Mouse (Mus musculus) right cerebral cortex, postnatal 4 days (tissue): ENCODE results near the gene Iqub.

Experiments used
- DNase-seq: peaks from one replicate; pipeline ENCODE4 v3.0.0-alpha.2; 2022

Iqub gene

DNA sequence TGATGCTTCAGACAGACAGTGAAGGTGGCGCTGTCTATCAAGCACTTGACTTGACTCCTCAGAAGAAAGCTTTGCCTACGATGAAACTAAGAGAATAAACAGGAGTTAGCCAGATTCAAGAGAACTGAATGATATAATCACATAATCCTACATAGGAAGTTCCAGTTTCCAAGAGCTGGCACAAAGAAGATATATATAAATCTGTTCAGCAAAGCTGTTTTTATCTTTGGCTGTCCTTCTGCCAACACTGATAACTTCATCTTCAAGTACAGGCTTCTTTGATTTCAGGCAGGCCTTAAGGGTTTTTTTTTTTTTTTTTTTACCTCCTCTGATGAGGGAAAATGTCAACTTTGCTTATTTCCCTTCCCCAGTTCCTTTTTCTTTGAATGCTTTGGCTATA is 44.7 kb downstream of the Iqub start:
- no peak for DNase-seq

DNA sequence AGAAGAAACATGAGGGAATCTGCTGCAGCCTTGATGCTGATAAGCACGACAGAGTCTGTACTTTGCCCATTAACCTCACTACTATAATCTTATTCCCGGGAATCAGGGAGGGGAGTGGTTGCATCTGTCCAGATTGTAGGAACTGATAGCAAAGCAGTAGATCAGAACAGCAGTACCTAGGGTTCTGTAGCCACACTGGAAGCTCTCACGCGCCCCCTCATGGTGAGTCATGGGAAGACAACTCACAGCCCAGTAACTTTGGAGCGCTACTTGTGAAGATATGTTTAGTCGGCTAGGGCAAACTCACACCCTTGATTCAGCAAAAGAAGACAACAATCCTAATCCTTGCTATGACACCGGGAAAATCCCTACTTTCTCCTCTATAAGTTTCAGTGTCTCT is 58.8 kb downstream of the Iqub start:
- peak; percentile 66 for DNase-seq

DNA sequence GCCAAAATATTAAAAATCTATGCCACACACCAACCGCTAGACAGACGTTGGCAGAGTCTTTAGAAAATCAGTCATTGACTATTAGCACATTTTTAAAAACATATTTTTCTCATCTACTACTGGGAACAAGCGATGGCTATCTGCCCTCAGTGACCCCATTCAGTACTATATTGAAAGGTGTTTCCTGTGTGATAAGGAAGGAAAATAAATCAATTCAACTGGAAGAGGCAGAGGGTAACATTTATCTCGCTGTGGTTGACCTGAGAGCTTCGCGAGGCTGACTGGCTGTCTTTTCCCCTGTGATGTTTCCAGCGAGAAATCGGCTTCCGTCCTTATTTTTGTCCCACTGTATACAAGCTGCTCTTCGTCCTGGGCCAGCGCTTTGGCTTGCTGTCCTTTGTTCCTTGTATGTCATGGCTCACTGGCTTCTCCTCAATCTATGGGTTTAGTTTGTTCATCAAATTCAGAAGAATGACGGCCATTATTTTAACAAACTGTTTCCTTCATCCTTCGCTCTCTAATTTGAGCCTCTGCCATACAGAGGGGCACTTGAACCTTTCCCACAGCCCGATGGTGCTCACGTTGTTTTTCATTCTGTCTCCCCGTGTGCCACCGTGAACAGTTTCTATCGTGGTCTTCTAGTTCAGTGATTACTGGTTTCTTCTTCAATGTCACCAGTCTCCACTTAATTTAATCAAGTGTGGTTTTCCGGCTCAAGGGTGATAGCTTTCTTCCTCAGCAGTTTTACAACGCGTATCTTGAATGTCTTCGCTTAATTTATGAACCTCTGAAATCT is 63.6 kb downstream of the Iqub start:
- DNase-seq: no peak

GRCm38 (mm10) chr6:24450241-24450640 is 64.6 kb downstream of the Iqub start:
- no peak for DNase-seq

GRCm38 (mm10) chr6:24416056-24416455 is 98.8 kb downstream of the Iqub start:
- no peak for DNase-seq

DNA sequence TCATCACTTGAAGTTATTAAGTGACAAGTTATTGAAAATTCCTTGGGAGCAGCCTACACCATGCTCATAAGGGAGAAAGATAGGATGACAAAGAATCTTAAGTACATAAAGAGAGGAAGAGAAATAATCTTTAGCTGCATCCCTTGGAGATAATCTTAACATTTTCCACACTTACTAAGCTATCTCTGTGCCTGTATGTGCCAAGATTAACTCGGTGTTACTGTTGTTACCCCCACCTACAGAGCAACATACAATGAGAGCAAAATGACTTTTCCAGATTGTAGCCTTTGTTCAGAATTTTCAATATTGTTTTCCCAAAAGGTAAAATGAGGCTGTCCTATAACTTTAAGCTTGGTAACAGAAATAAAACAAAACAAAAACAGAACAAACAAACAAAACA is 99.4 kb downstream of the Iqub start:
- DNase-seq: no peak

DNA sequence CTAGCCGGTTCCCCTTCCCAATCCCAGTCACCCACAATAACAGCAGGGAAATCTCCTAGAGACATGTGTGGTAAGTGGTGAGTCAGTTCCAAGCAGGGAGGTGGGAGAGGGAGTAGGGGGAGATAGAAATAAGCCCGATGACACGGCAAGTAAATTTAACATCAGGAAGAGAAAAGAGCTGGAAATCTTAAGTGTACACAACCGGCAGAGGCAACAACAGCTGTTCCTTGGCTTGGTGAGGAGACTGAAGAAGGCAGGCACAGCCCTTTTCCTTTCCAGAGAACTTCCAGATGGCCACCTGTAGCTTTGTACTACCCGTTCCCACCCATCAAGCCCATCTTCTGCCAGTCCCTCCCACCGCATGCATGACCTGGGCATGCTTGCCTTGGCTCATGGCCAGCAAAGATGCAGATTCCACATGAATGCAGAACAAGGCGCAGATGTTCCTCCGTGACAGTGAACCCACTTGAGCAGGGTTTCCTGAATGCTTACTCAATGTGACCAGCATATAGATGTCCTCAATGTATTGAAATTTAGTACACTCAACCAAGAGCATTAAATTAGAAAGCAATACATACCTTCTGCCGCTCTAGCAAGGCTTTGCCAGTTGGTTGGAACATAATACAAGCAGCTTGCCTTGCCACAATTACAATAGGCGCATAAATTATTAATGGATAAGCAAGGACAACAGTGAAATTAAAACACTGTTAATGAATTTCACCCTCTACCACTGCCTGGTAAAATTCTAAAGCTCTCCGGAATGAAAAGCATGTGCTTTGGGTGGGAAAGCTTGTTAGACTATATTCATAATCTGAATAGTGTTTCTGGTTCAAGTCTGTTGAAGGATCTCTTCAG is 106.1 kb downstream of the Iqub start:
- DNase-seq: peak; percentile 12

DNA sequence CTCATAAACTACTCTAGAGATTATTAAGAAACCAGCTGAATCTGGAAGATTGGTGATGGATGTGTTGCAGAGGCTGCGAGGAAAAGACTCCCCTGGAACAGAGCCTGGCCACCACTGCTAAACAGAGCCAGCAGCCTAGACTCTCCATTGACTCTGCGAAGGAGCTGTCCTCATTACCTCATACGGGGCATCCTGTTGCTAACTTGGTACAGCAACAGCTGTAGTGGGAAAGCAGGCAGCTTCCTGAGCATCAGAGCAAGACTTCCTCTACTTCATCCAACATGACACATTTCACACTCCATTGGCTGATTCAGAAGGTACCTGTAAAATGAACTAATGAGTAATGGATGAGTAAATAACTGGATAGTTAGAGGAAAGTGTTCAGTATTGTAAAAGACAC is 107.1 kb downstream of the Iqub start:
- DNase-seq: no peak

GRCm38 (mm10) chr6:24397237-24397647 is 117.6 kb downstream of the Iqub start:
- no peak for DNase-seq
